Mouse (Mus musculus): ENCODE results near the gene Inka1. TPM values are rescaled to one million over a fixed set of nuclear protein-coding genes. Genes with fewer than 3 reads are reported as not detected.
"Not testable (repeated sequence)": the region's sequence is repeated elsewhere in the genome, so short reads cannot be mapped to it uniquely, and the experiment has no call there.

Inka1 gene
- total and polyA plus RNA-seq, 3 experiments: 60.7 to 65.3 TPM; not detected in 1

- TF ChIP-seq SMC3 (IDR thresholded peaks at IDR 0.05; ENCODE audit: low read depth, low read length) (peak; percentile 51), CTCF (IDR thresholded peaks at IDR 0.05 in 2 of 3, conservative IDR thresholded peaks at IDR 0.05 in 1 of 3; ENCODE audit: control insufficient read depth in 1 of 3, insufficient read depth in 1 of 3, low read depth in 2 of 3, low read length in 3 of 3, poor library complexity in 1 of 3, severe bottlenecking in 1 of 3) (peak in 2 of 3 experiments; percentile 22 to 52; a peak in 3 of 6 replicates), ZNF384 (IDR thresholded peaks at IDR 0.05; ENCODE audit: low read depth, low read length) (peak; percentile 58), RAD21 (IDR thresholded peaks at IDR 0.05; ENCODE audit: low read depth, low read length) (peak; percentile 34)
- H3K4me1 ChIP-seq (ENCODE audit: control insufficient read depth in 1 of 2, insufficient read depth in 2 of 2, low read length in 2 of 2); H3K27me3 ChIP-seq (ENCODE audit: control insufficient read depth in 1 of 2, insufficient read depth in 2 of 2, low read length in 2 of 2); H3K9me3 ChIP-seq (replicated peaks; ENCODE audit: insufficient read depth, low read length); H3K36me3 ChIP-seq (ENCODE audit: control insufficient read depth in 1 of 2, insufficient read depth in 2 of 2, low read length in 2 of 2); H3K27ac ChIP-seq (ENCODE audit: control insufficient read depth, low read depth, low read length); H3K4me3 ChIP-seq (ENCODE audit: control insufficient read depth in 1 of 2, insufficient read depth in 1 of 2, low read depth in 2 of 2, low read length in 2 of 2); H3K9ac ChIP-seq (ENCODE audit: control insufficient read depth, low read depth, low read length, poor library complexity, severe bottlenecking): not testable (repeated sequence)
- DNase-seq (ENCODE audit: low read depth, low spot score): peak; percentile 47
- peaks cover 20% of the 10 kb centered on the region for H3K79me2 ChIP-seq (ENCODE audit: control insufficient read depth, insufficient read depth, low read length, poor library complexity)
These were observed 27.9 kb upstream of the Inka1 start for GRCm38 (mm10) chr9:108013577-108013976.

DNA sequence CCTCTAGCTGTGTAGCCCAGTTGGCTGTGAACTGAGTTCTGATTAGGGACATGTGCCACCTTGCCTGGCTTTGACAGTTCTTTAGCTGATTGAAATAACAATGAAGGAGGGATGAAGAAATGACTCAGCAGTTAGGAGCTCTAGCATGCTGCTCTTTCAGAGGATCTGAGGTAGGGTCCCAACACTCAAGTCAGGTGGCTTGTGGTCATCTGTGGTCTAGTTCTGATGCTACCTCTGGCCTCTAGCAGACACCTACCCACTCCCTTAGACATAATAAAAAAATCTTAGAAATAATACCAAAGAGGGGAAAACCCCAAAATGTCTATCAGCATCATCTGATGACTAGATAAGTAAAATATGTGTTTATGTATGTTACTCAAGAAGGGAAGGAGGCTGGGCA, 24.7 kb upstream of the Inka1 start:
- Histone ChIP-seq H3K4me1 (ENCODE audit: control insufficient read depth in 1 of 2, insufficient read depth in 2 of 2, low read length in 2 of 2) (peaks cover 4 to 6% of the 10 kb centered on the region in 2 experiments; a peak in 3 of 4 replicates), H3K36me3 (ENCODE audit: control insufficient read depth in 1 of 2, insufficient read depth in 2 of 2, low read length in 2 of 2) (peaks cover 9 to 10% of the 10 kb centered on the region in 2 experiments), H3K27me3 (ENCODE audit: control insufficient read depth in 1 of 2, insufficient read depth in 2 of 2, low read length in 2 of 2) (no peaks in the 10 kb centered on the region), H3K9ac (ENCODE audit: control insufficient read depth, low read depth, low read length, poor library complexity, severe bottlenecking) (no peak overlapping the region), H3K27ac (ENCODE audit: control insufficient read depth, low read depth, low read length) (no peak overlapping the region), H3K79me2 (ENCODE audit: control insufficient read depth, insufficient read depth, low read length, poor library complexity) (peaks cover 33% of the 10 kb centered on the region), H3K4me3 (ENCODE audit: control insufficient read depth in 1 of 2, insufficient read depth in 1 of 2, low read depth in 2 of 2, low read length in 2 of 2) (no peak overlapping the region), H3K9me3 (replicated peaks; ENCODE audit: insufficient read depth, low read length) (no peaks in the 10 kb centered on the region)
- no peak for TF ChIP-seq MAFK (IDR thresholded peaks at IDR 0.05; ENCODE audit: borderline replicate concordance, low read depth, low read length)
- TF ChIP-seq USF1 (IDR thresholded peaks at IDR 0.05; ENCODE audit: low read depth, low read length): no peak
- TF ChIP-seq CTCF (IDR thresholded peaks at IDR 0.05 in 2 of 3, conservative IDR thresholded peaks at IDR 0.05 in 1 of 3; ENCODE audit: control insufficient read depth in 1 of 3, insufficient read depth in 1 of 3, low read depth in 2 of 3, low read length in 3 of 3, poor library complexity in 1 of 3, severe bottlenecking in 1 of 3): no peak
- TF ChIP-seq NELFE (IDR thresholded peaks at IDR 0.05; ENCODE audit: low read depth, low read length): no peak
- no peak for TF ChIP-seq ZNF384 (IDR thresholded peaks at IDR 0.05; ENCODE audit: low read depth, low read length)
- TF ChIP-seq RAD21 (IDR thresholded peaks at IDR 0.05; ENCODE audit: low read depth, low read length): no peak
- no peak for TF ChIP-seq RCOR1 (IDR thresholded peaks at IDR 0.05; ENCODE audit: low read depth, low read length)
- peak; percentile 81 for TF ChIP-seq MXI1 (IDR thresholded peaks at IDR 0.05; ENCODE audit: low read depth, low read length)
- no peak for TF ChIP-seq MYC (IDR thresholded peaks at IDR 0.05; ENCODE audit: low read depth, low read length)
- DNase-seq (ENCODE audit: low read depth, low spot score): peak; percentile 28

DNA sequence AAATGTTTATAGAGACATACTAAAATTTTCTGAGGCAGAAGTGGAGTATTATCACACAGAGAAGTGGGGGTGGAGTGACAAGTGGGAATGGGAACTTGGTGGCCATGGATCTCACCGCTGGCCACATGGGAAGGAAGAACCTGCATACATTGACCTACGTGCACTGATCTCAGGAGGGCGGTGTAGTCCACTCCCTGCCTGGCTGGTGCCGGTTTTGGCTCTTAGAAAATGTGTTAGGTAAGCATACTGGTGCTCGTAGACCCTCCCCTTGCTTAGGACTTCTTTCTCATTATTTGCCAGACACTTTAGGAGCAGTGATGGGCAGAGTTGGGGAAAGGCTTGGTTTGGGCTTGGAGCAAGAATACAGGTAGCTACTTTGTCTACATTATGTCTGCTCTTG, 22.4 kb upstream of the Inka1 start:
- Histone ChIP-seq H3K27ac (ENCODE audit: control insufficient read depth, low read depth, low read length) (no peak overlapping the region), H3K4me3 (ENCODE audit: control insufficient read depth in 1 of 2, insufficient read depth in 1 of 2, low read depth in 2 of 2, low read length in 2 of 2) (no peak overlapping the region), H3K36me3 (ENCODE audit: control insufficient read depth in 1 of 2, insufficient read depth in 2 of 2, low read length in 2 of 2) (peaks cover 6 to 21% of the 10 kb centered on the region in 2 experiments), H3K9ac (ENCODE audit: control insufficient read depth, low read depth, low read length, poor library complexity, severe bottlenecking) (no peak overlapping the region), H3K4me1 (ENCODE audit: control insufficient read depth in 1 of 2, insufficient read depth in 2 of 2, low read length in 2 of 2) (peaks cover 12 to 13% of the 10 kb centered on the region in 2 experiments), H3K27me3 (ENCODE audit: control insufficient read depth in 1 of 2, insufficient read depth in 2 of 2, low read length in 2 of 2) (no peaks in the 10 kb centered on the region), H3K79me2 (ENCODE audit: control insufficient read depth, insufficient read depth, low read length, poor library complexity) (peaks cover 54% of the 10 kb centered on the region), H3K9me3 (replicated peaks; ENCODE audit: insufficient read depth, low read length) (no peaks in the 10 kb centered on the region)
- no peak for DNase-seq (ENCODE audit: low read depth, low spot score)
- no peak for TF ChIP-seq ZMIZ1 (IDR thresholded peaks at IDR 0.05; ENCODE audit: low read depth, low read length)
- no peak for TF ChIP-seq SMC3 (IDR thresholded peaks at IDR 0.05; ENCODE audit: low read depth, low read length)
- TF ChIP-seq POLR2AphosphoS2 (IDR thresholded peaks at IDR 0.05; ENCODE audit: low read length): no peak
- no peak for TF ChIP-seq RCOR1 (IDR thresholded peaks at IDR 0.05; ENCODE audit: low read depth, low read length)
- TF ChIP-seq EP300 (IDR thresholded peaks at IDR 0.05; ENCODE audit: low read depth in 1 of 2, low read length in 2 of 2): no peak
- TF ChIP-seq ELF1 (IDR thresholded peaks at IDR 0.05; ENCODE audit: low read depth, low read length): no peak
- TF ChIP-seq CTCF (IDR thresholded peaks at IDR 0.05 in 2 of 3, conservative IDR thresholded peaks at IDR 0.05 in 1 of 3; ENCODE audit: control insufficient read depth in 1 of 3, insufficient read depth in 1 of 3, low read depth in 2 of 3, low read length in 3 of 3, poor library complexity in 1 of 3, severe bottlenecking in 1 of 3): no peak
- no peak for TF ChIP-seq ZNF384 (IDR thresholded peaks at IDR 0.05; ENCODE audit: low read depth, low read length)
- no peak for TF ChIP-seq JUND (IDR thresholded peaks at IDR 0.05; ENCODE audit: low read depth, low read length)
